In the genomic region with DNA sequence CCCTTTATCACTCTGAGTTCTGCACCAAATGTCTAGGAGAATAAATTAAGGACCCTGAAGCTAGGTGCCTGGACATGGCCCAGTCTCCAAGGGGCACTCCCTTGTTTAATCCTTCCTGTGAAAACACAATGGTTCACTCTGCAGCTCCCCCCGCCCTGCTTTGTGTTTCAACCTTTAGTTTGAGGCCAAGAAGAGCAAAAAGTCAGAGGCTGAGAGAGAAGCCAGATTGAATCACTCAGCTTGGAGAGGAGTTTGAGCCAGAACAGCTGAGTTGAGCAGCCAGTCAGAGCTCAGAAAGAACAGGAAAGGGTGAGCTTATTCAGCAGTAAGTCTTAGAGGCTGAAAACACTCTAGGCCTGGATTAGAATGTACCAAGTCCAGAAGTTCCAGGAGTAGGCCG, we compare ENCODE assay signal across 12 mouse cellular contexts. TPM values are rescaled to one million over a fixed set of nuclear protein-coding genes. Genes with fewer than 3 reads are reported as not detected.
DNase-seq lines count a peak whose midpoint lies in the region; ATAC-seq and TF ChIP-seq lines count a peak whose summit lies in the region.
"Had no signal": no experiment of that assay in that cellular context is flagged by ENCODE, and none has a peak within 500 bp of the region (broad histone marks: within the 10 kb centered on the region; RNA-seq: fewer than 3 reads in every experiment).

No protein-coding gene starts in this region.

- no peaks in the 10 kb centered on the region for H3K36me3 ChIP-seq in heart, embryonic 11.5 days (ENCODE audit: control insufficient read depth, insufficient read depth, low read length)
- no peaks in the 10 kb centered on the region for H3K36me3 ChIP-seq in heart, postnatal 0 days (replicated peaks; ENCODE audit: control insufficient read depth, insufficient read depth, low read length)

- H3K4me2 ChIP-seq in heart, embryonic 11.5 days = no peak overlapping the region
- H3K4me2 ChIP-seq in heart, postnatal 0 days (ENCODE audit: low read depth, low read length) = no peak overlapping the region

- no peak overlapping the region for H3K27ac ChIP-seq in heart, embryonic 11.5 days (ENCODE audit: low read depth, low read length)
- 0 out of 2 replicates have a peak overlapping the region, but pooled peaks have one; percentile 3 for H3K27ac ChIP-seq in heart, postnatal 0 days (ENCODE audit: low read depth)
- H3K27ac ChIP-seq: macrophage had no signal

- TF ChIP-seq EP300 in heart, postnatal 0 days (IDR thresholded peaks at IDR 0.05; ENCODE audit: low read depth) = no peak

- H3K27me3 ChIP-seq in heart, embryonic 11.5 days (ENCODE audit: control insufficient read depth, insufficient read depth, low read length) = no peaks in the 10 kb centered on the region
- H3K27me3 ChIP-seq in heart, postnatal 0 days (ENCODE audit: control insufficient read depth, insufficient read depth, low read length) = no peaks in the 10 kb centered on the region

- no peaks in the 10 kb centered on the region for H3K9me3 ChIP-seq in heart, embryonic 11.5 days (replicated peaks; ENCODE audit: control insufficient read depth, low read length)
- no peaks in the 10 kb centered on the region for H3K9me3 ChIP-seq in heart, postnatal 0 days (replicated peaks; ENCODE audit: control insufficient read depth, low read length)

- no peak overlapping the region for H3K4me3 ChIP-seq in heart, embryonic 11.5 days (ENCODE audit: low read depth, low read length)
- no peak overlapping the region for H3K4me3 ChIP-seq in heart, postnatal 0 days (ENCODE audit: low read depth, low read length)

- H3K4me1 ChIP-seq in heart, embryonic 11.5 days (ENCODE audit: control insufficient read depth, insufficient read depth, low read length) = no peaks in the 10 kb centered on the region
- H3K4me1 ChIP-seq in heart, postnatal 0 days (ENCODE audit: control insufficient read depth, insufficient read depth) = no peaks in the 10 kb centered on the region

- WGBS in heart, embryonic 11.5 days (ENCODE audit: insufficient replicate concordance) = 73% methylated on average over 2 of the region's 2 CpGs
- WGBS in heart, postnatal 0 days = 52% methylated on average over 2 of the region's 2 CpGs

- H3K9ac ChIP-seq in heart, embryonic 11.5 days (ENCODE audit: low read depth, low read length) = no peak overlapping the region
- no peak overlapping the region for H3K9ac ChIP-seq in heart, postnatal 0 days (replicated peaks; ENCODE audit: low read depth, low read length)

- no peak for TF ChIP-seq CTCF in heart, postnatal 0 days (IDR thresholded peaks at IDR 0.05; ENCODE audit: low read depth)

- peak; percentile 50 to 68 for DNase-seq in heart, adult 18-20 months
- DNase-seq in R1 (ENCODE audit: low read depth, low spot score) = peak; percentile 48
- peak; percentile 21 for DNase-seq in heart, postnatal 0 days (ENCODE audit: low spot score)
- DNase-seq in lung, postnatal 14 days = peak; percentile 23
- DNase-seq in layer of hippocampus, postnatal 36 days = no peak
- no peak for DNase-seq in embryo, embryonic 11 days
- DNase-seq: adrenal gland, postnatal 14 days; cerebellum, adult 11-12 months; right cerebral cortex, postnatal 25 days had no signal

- ATAC-seq in heart, embryonic 11.5 days (replicated peaks; ENCODE audit: insufficient number of reproducible peaks, low FRiP score, low TSS enrichment) = no peak
- ATAC-seq in heart, postnatal 0 days (ENCODE audit: insufficient read depth, low read depth) = peak; percentile 17; the same call in 1 of the 2 replicates
- ATAC-seq: intestine, postnatal 0 days had no signal

RNA-seq across cellular contexts. Expression of a gene that starts 5.5 kb away (rescaled TPM):
- under 1 TPM; 0.27 to 0.87 TPM for total RNA-seq in heart, adult 18-20 months (2021)
- 0.32 and 0.59 TPM in 2 replicates for polyA plus RNA-seq in heart, embryonic 11.5 days (2014; fragmentation: Nextera tagmentation; extraction: Ambion mirVana)
- 0.04 TPM in 1 of 2 replicates, not detected in the other for total RNA-seq in heart, postnatal 0 days (2014; rRNA removed; ENCODE audit: low replicate concordance)
- polyA plus RNA-seq in heart, postnatal 0 days (2015; fragmentation: Nextera tagmentation; extraction: Ambion mirVana) = 0.31 and 0.52 TPM in 2 replicates
- total RNA-seq in layer of hippocampus, postnatal 36 days (2021) = not detected

Comparison
In these comparisons a context has a peak if more than half of its experiments do, and no peak if none do; other contexts are left out.
1. DNase-seq: peak in heart, adult 18-20 months (2 of 2), R1 (single experiment), heart, postnatal 0 days (single experiment) and lung, postnatal 14 days (single experiment); none in layer of hippocampus, postnatal 36 days (0 of 2) and embryo, embryonic 11 days (single experiment).